Mouse (Mus musculus): ENCODE results near the gene Lrrc74a. TPM values are rescaled to one million over a fixed set of nuclear protein-coding genes. Genes with fewer than 3 reads are reported as not detected.

Lrrc74a gene
- total and polyA plus RNA-seq, 3 experiments, result not detected

- Histone ChIP-seq H3K4me2 (ENCODE audit: insufficient read depth, low read depth, poor library complexity, severe bottlenecking) (no peak overlapping the region), H3K27me3 (replicated peaks) (no peaks in the 10 kb centered on the region), H3K9ac (ENCODE audit: insufficient read depth, low read depth) (no peak overlapping the region), H3K9me3 (replicated peaks; ENCODE audit: low read length) (peaks cover 6% of the 10 kb centered on the region), H3K79me2 (replicated peaks; ENCODE audit: control insufficient read depth, extremely low read depth, insufficient read depth, poor library complexity, severe bottlenecking) (no peaks in the 10 kb centered on the region), H3K27ac (ENCODE audit: insufficient read depth, low read depth) (no peak overlapping the region), H3K36me3 (replicated peaks in 1 of 2; ENCODE audit: control insufficient read depth in 1 of 2, insufficient read depth in 1 of 2, low read length in 1 of 2) (peaks cover 0 to 39% of the 10 kb centered on the region in 2 experiments), H3K4me1 (ENCODE audit: control insufficient read depth in 1 of 2, insufficient read depth in 2 of 2) (peaks cover 0 to 10% of the 10 kb centered on the region in 2 experiments; a peak in 2 of 4 replicates), H3K4me3 (replicated peaks in 1 of 3; ENCODE audit: low read depth in 2 of 3, low read length in 2 of 3, poor library complexity in 1 of 3) (no peak overlapping the region)
- no peak for DNase-seq (ENCODE audit: extremely low read depth)
- in situ Hi-C loops (cut with MboI; ENCODE audit: low pct_ligation_motif_present, low pct_unique_long_range_greater_than_20kb, low sequenced_read_pairs), result no loop called here
- dilution Hi-C loops (cut with MboI; ENCODE audit: extremely low pct_ligation_motif_present, extremely low pct_unique_long_range_greater_than_20kb, low sequenced_read_pairs), result no loop called here
- TF ChIP-seq CHD1 (IDR thresholded peaks at IDR 0.05; ENCODE audit: low read depth, low read length) (no peak), RCOR1 (conservative IDR thresholded peaks at IDR 0.05; ENCODE audit: low read depth, low read length) (no peak), SMC3 (IDR thresholded peaks at IDR 0.05; ENCODE audit: low read depth, low read length) (no peak), MAX (IDR thresholded peaks at IDR 0.05; ENCODE audit: low read length) (no peak), HCFC1 (IDR thresholded peaks at IDR 0.05; ENCODE audit: low read depth, low read length) (no peak), GABPA (IDR thresholded peaks at IDR 0.05; ENCODE audit: insufficient replicate concordance, low read depth, low read length) (no peak), KAT2A (IDR thresholded peaks at IDR 0.05; ENCODE audit: insufficient replicate concordance, low read length) (no peak), TBP (conservative IDR thresholded peaks at IDR 0.05; ENCODE audit: low read depth, low read length) (no peak), E2F4 (IDR thresholded peaks at IDR 0.05; ENCODE audit: insufficient replicate concordance, low read depth, low read length) (no peak), ZMIZ1 (IDR thresholded peaks at IDR 0.05; ENCODE audit: low read depth, low read length) (no peak)
Observed at GRCm38 (mm10) chr12:86699965-86700926, 33.9 kb upstream of the Lrrc74a start.

GRCm38 (mm10) chr12:86700927-86701310 lies 33.2 kb upstream of the Lrrc74a start:
- peaks cover 6% of the 10 kb centered on the region for H3K9me3 ChIP-seq (replicated peaks; ENCODE audit: low read length)
- TF ChIP-seq NRF1 (IDR thresholded peaks at IDR 0.05; ENCODE audit: low read depth, low read length) (no peak), IRF4 (IDR thresholded peaks at IDR 0.05; ENCODE audit: low read depth, low read length) (no peak), CHD2 (IDR thresholded peaks at IDR 0.05; ENCODE audit: low read length) (no peak), CTCF (conservative IDR thresholded peaks at IDR 0.05 in 1 of 2, IDR thresholded peaks at IDR 0.05 in 1 of 2; ENCODE audit: low read depth in 2 of 2, low read length in 2 of 2) (no peak), BHLHE40 (IDR thresholded peaks at IDR 0.05; ENCODE audit: low read depth, low read length) (no peak)
- peaks cover 0 to 39% of the 10 kb centered on the region in 2 experiments for H3K36me3 ChIP-seq (replicated peaks in 1 of 2; ENCODE audit: control insufficient read depth in 1 of 2, insufficient read depth in 1 of 2, low read length in 1 of 2)
- H3K9ac ChIP-seq (ENCODE audit: insufficient read depth, low read depth), result no peak overlapping the region
- no peak for DNase-seq (ENCODE audit: extremely low read depth)
- no peak overlapping the region for H3K4me3 ChIP-seq (replicated peaks in 1 of 3; ENCODE audit: low read depth in 2 of 3, low read length in 2 of 3, poor library complexity in 1 of 3)
- in situ Hi-C loops (cut with MboI; ENCODE audit: low pct_ligation_motif_present, low pct_unique_long_range_greater_than_20kb, low sequenced_read_pairs) (no loop called here), dilution Hi-C loops (cut with MboI; ENCODE audit: extremely low pct_ligation_motif_present, extremely low pct_unique_long_range_greater_than_20kb, low sequenced_read_pairs) (no loop called here)
- peaks cover 0 to 10% of the 10 kb centered on the region in 2 experiments; a peak in 2 of 4 replicates for H3K4me1 ChIP-seq (ENCODE audit: control insufficient read depth in 1 of 2, insufficient read depth in 2 of 2)
- H3K79me2 ChIP-seq (replicated peaks; ENCODE audit: control insufficient read depth, extremely low read depth, insufficient read depth, poor library complexity, severe bottlenecking), result no peaks in the 10 kb centered on the region
- no peak overlapping the region for H3K27ac ChIP-seq (ENCODE audit: insufficient read depth, low read depth)
- H3K27me3 ChIP-seq (replicated peaks), result no peaks in the 10 kb centered on the region
- H3K4me2 ChIP-seq (ENCODE audit: insufficient read depth, low read depth, poor library complexity, severe bottlenecking), result no peak overlapping the region

All from CH12.LX (cell line).